Comparison of ENCODE assay signal across 10 mouse cellular contexts in genomic region chr15:36901350-36901749, GRCm38 (mm10).
DNase-seq lines count a peak whose midpoint lies in the region; ATAC-seq and TF ChIP-seq lines count a peak whose summit lies in the region.
"Had no signal": no experiment of that assay in that cellular context is flagged by ENCODE, and none has a peak within 500 bp of the region (broad histone marks: within the 10 kb centered on the region; RNA-seq: fewer than 3 reads in every experiment).

No protein-coding gene starts in this region.

- H3K9ac ChIP-seq in forebrain, embryonic 15.5 days (replicated peaks), result no peak overlapping the region
- H3K9ac ChIP-seq in limb, embryonic 11.5 days (ENCODE audit: low read length), result no peak overlapping the region
- H3K9ac ChIP-seq: liver, embryonic 14.5 days had no signal

- peaks cover 15% of the 10 kb centered on the region for H3K4me1 ChIP-seq in forebrain, embryonic 15.5 days
- peaks cover 19% of the 10 kb centered on the region for H3K4me1 ChIP-seq in limb, embryonic 11.5 days (ENCODE audit: control insufficient read depth, insufficient read depth, low read length)
- H3K4me1 ChIP-seq in olfactory bulb, adult 2 months (ENCODE audit: control insufficient read depth, insufficient read depth, low read length), result peaks cover 25% of the 10 kb centered on the region

- H3K4me2 ChIP-seq in forebrain, embryonic 15.5 days (replicated peaks), result no peak overlapping the region; the same call in 1 of the 2 replicates
- 0 out of 2 replicates have a peak overlapping the region, but pooled peaks have one; percentile 16 for H3K4me2 ChIP-seq in limb, embryonic 11.5 days (ENCODE audit: low read depth, severe bottlenecking)

- no peak for TF ChIP-seq CTCF in layer of hippocampus, adult 2 months (conservative IDR thresholded peaks at IDR 0.05)
- no peak for TF ChIP-seq CTCF in olfactory bulb, adult 2 months (IDR thresholded peaks at IDR 0.05; ENCODE audit: insufficient read depth, low read depth, low read length)

- ATAC-seq in forebrain, embryonic 15.5 days (replicated peaks), result peak; percentile 35
- ATAC-seq in limb, embryonic 11.5 days (ENCODE audit: insufficient number of reproducible peaks, low FRiP score, low TSS enrichment, low read depth), result 0 out of 2 replicates have a peak, but pooled peaks have one; percentile 7

- H3K9me3 ChIP-seq in forebrain, embryonic 15.5 days, result no peaks in the 10 kb centered on the region
- H3K9me3 ChIP-seq in limb, embryonic 11.5 days (ENCODE audit: control insufficient read depth, low read length), result no peaks in the 10 kb centered on the region

- WGBS in forebrain, embryonic 15.5 days, result 68% methylated on average over 5 of the region's 5 CpGs
- 56% methylated on average over 5 of the region's 5 CpGs for WGBS in limb, embryonic 11.5 days
- WGBS in olfactory bulb, adult 2 months, result 70% methylated on average over 5 of the region's 5 CpGs

- H3K27me3 ChIP-seq in forebrain, embryonic 15.5 days, result no peaks in the 10 kb centered on the region
- no peaks in the 10 kb centered on the region for H3K27me3 ChIP-seq in limb, embryonic 11.5 days (ENCODE audit: control insufficient read depth, insufficient read depth, low read length)
- H3K27me3 ChIP-seq: CH12.LX had no signal

- TF ChIP-seq POLR2A in olfactory bulb, adult 2 months (IDR thresholded peaks at IDR 0.05; ENCODE audit: insufficient read depth, low read depth, low read length), result no peak

- no peak overlapping the region; the same call in 1 of the 2 replicates for H3K4me3 ChIP-seq in layer of hippocampus, adult 2 months
- H3K4me3 ChIP-seq in forebrain, embryonic 15.5 days, result no peak overlapping the region
- H3K4me3 ChIP-seq in limb, embryonic 11.5 days (ENCODE audit: low read depth, low read length), result no peak overlapping the region
- H3K4me3 ChIP-seq in olfactory bulb, adult 2 months (ENCODE audit: insufficient read depth, low read depth, low read length), result no peak overlapping the region

- H3K36me3 ChIP-seq in forebrain, embryonic 15.5 days, result no peaks in the 10 kb centered on the region
- H3K36me3 ChIP-seq in limb, embryonic 11.5 days (ENCODE audit: control insufficient read depth, insufficient read depth, low read length), result no peaks in the 10 kb centered on the region

- no peak for DNase-seq in layer of hippocampus, adult 2 months (ENCODE audit: low spot score in 2 of 2)
- no peak for DNase-seq in layer of hippocampus, postnatal 36 days
- DNase-seq in limb, embryonic 11.5 days (ENCODE audit: low spot score), result no peak
- no peak for DNase-seq in thymus, postnatal 0 days (ENCODE audit: low spot score)
- no peak for DNase-seq in left cerebral cortex, adult 11 months (ENCODE audit: low spot score)
- DNase-seq in adrenal gland, postnatal 14 days, result no peak

- H3K27ac ChIP-seq in layer of hippocampus, adult 2 months, result peak overlapping the region; percentile 94
- 0 out of 2 replicates have a peak overlapping the region, but pooled peaks have one; percentile 48 for H3K27ac ChIP-seq in forebrain, embryonic 15.5 days (replicated peaks)
- no peak overlapping the region for H3K27ac ChIP-seq in limb, embryonic 11.5 days (replicated peaks; ENCODE audit: low read depth, low read length)
- H3K27ac ChIP-seq in olfactory bulb, adult 2 months (ENCODE audit: insufficient read depth, low read depth, low read length), result peak overlapping the region; percentile 48
- H3K27ac ChIP-seq: liver, embryonic 14.5 days had no signal
